Mouse (Mus musculus) G1E (cell line): ENCODE data around the gene Zfp488. TPM values are rescaled to one million over a fixed set of nuclear protein-coding genes. Genes with fewer than 3 reads are reported as not detected.

Experiments
- ATAC-seq: 2 replicates; pipeline ENCODE4 v1.8.0; 2016; ENCODE audit warnings: mild to moderate bottlenecking; ENCODE audit not compliant: insufficient number of reproducible peaks, poor library complexity, low FRiP score, severe bottlenecking; ENCODE audit errors: extremely low read depth
- DNase-seq: peaks from one replicate; pipeline ENCODE4 v3.0.0; 2012; ENCODE audit warnings: low spot score
- H3K27me3 ChIP-seq: 2 replicates; pipeline ENCODE4 v1.6.1; 2012; ENCODE audit warnings: mild to moderate bottlenecking, low read length, inconsistent platforms; ENCODE audit not compliant: insufficient read depth
- H3K36me3 ChIP-seq: replicated peaks from 2 replicates; pipeline ENCODE3; 2012; ENCODE audit warnings: mild to moderate bottlenecking, inconsistent platforms
- H3K4me1 ChIP-seq: 2 replicates; pipeline ENCODE4 v1.6.1; 2012; ENCODE audit warnings: low read depth, low read length, inconsistent platforms, mixed read lengths; ENCODE audit not compliant: insufficient read depth
- H3K4me3 ChIP-seq: 2 replicates; pipeline ENCODE4 v1.5.1; 2012; ENCODE audit warnings: low read depth, mild to moderate bottlenecking, inconsistent platforms, low read length, moderate library complexity, mixed read lengths
- H3K9me3 ChIP-seq: replicated peaks from 2 replicates; pipeline ENCODE4 v1.6.1; 2012; ENCODE audit warnings: inconsistent platforms
- CTCF ChIP-seq: IDR thresholded peaks from 2 replicates; pipeline ENCODE4 v1.5.1; 2012; ENCODE audit warnings: low read depth, low read length, inconsistent platforms, mixed read lengths
- GATA1 ChIP-seq: IDR thresholded peaks from 2 replicates; pipeline ENCODE4 v1.6.1; 2012; ENCODE audit warnings: borderline replicate concordance, low read length, inconsistent platforms, mixed read lengths
- GATA2 ChIP-seq: IDR thresholded peaks from 2 replicates; pipeline ENCODE4 v1.6.1; 2012; ENCODE audit warnings: low read depth, low read length, inconsistent platforms, borderline replicate concordance
- POLR2AphosphoS5 ChIP-seq: IDR thresholded peaks from 2 replicates; pipeline ENCODE4 v1.6.1; 2012; ENCODE audit warnings: low read depth, low read length, inconsistent platforms; ENCODE audit not compliant: insufficient replicate concordance
- TAL1 ChIP-seq: conservative IDR thresholded peaks from 2 replicates; pipeline ENCODE4 v1.6.1; 2012; ENCODE audit warnings: low read depth, low read length, inconsistent platforms, mixed read lengths
- polyA plus RNA-seq: library from polyadenylated mRNA; stranded (reverse); fragments of >175 nt; gene quantifications from 2 replicates; pipeline ENCODE4 v1.2.3, GENCODE M21; 2012
- total RNA-seq, 2 experiments: library from RNA; stranded (forward) in 1 of 2; stranded (reverse) in 1 of 2; fragments of 200-1000 nt in 1 of 2; fragments of >200 nt in 1 of 2; fragmentation: Nextera tagmentation in 1 of 2; gene quantifications; 2 replicates each; pipeline ENCODE4 v1.2.3; 2014 to 2017

The Zfp488 gene
- total RNA-seq (2014; fragmentation: Nextera tagmentation) = not detected in 2 replicates
- 0.05 TPM in 1 of 2 replicates, not detected in the other for total RNA-seq (2017)
- not detected in 2 replicates for polyA plus RNA-seq

- no peak for DNase-seq
- no peak for TF ChIP-seq CTCF
- TF ChIP-seq TAL1 = no peak
- TF ChIP-seq POLR2AphosphoS5 = no peak
- TF ChIP-seq GATA1 = no peak
- TF ChIP-seq GATA2 = no peak
- H3K4me3 ChIP-seq = no peak within 1 kb of the TSS
Observed at GRCm38 (mm10) chr14:33978604-33979059, at the start of gene Zfp488. Gene Zfp488 (minus strand): TSS chr14:33978764.

GRCm38 (mm10) chr14:34026710-34027109 lies 48.1 kb upstream of the Zfp488 start:
- H3K9me3 ChIP-seq = peaks cover 7% of the 10 kb centered on the region
- TF ChIP-seq POLR2AphosphoS5 (no peak), CTCF (no peak), GATA2 (no peak), GATA1 (no peak), TAL1 (no peak)
- ATAC-seq (no peak), DNase-seq (no peak)
- H3K27me3 ChIP-seq = no peaks in the 10 kb centered on the region
- no peaks in the 10 kb centered on the region for H3K4me1 ChIP-seq
- no peaks in the 10 kb centered on the region for H3K36me3 ChIP-seq
- H3K4me3 ChIP-seq = no peak overlapping the region

More at GRCm38 (mm10) chr14:33978604-33979059, at the start of gene Zfp488:
- Histone ChIP-seq H3K27me3 (no peaks in the 10 kb centered on the region), H3K36me3 (no peaks in the 10 kb centered on the region), H3K4me1 (no peaks in the 10 kb centered on the region), H3K9me3 (peaks cover 42% of the 10 kb centered on the region)
- no peak for ATAC-seq

- TF ChIP-seq TAL1 (no peak), CTCF (no peak), POLR2AphosphoS5 (no peak), GATA1 (no peak), GATA2 (no peak)
- no peaks in the 10 kb centered on the region for H3K27me3 ChIP-seq
- ATAC-seq (no peak), DNase-seq (no peak)
- no peaks in the 10 kb centered on the region for H3K36me3 ChIP-seq
- H3K4me1 ChIP-seq = no peaks in the 10 kb centered on the region
- H3K4me3 ChIP-seq = no peak overlapping the region
- H3K9me3 ChIP-seq = peaks cover 32% of the 10 kb centered on the region
Observed at GRCm38 (mm10) chr14:34016938-34017337, 38.4 kb upstream of the Zfp488 start.

- Histone ChIP-seq H3K36me3 (no peaks in the 10 kb centered on the region), H3K4me3 (no peak within 1 kb of the TSS), H3K9me3 (peaks cover 32% of the 10 kb centered on the region), H3K27me3 (no peaks in the 10 kb centered on the region), H3K4me1 (no peaks in the 10 kb centered on the region)
- TF ChIP-seq GATA2 (no peak), POLR2AphosphoS5 (no peak), GATA1 (no peak), CTCF (no peak), TAL1 (no peak)
- ATAC-seq = no peak
- DNase-seq = no peak
Observed at GRCm38 (mm10) chr14:34016381-34016780, 37.8 kb upstream of the Zfp488 start, which contains the start of gene Gm5460. Gene Gm5460 (plus strand): TSS chr14:34016758.

GRCm38 (mm10) chr14:34015063-34015462 lies 36.5 kb upstream of the Zfp488 start, which contains the start of gene Gm30083:
Gene Gm30083 (minus strand): TSS chr14:34015182.
- H3K36me3 ChIP-seq = no peaks in the 10 kb centered on the region
- H3K9me3 ChIP-seq = peaks cover 32% of the 10 kb centered on the region
- H3K27me3 ChIP-seq = no peaks in the 10 kb centered on the region
- ATAC-seq (no peak), DNase-seq (no peak)
- H3K4me1 ChIP-seq = no peaks in the 10 kb centered on the region
- no peak within 1 kb of the TSS for H3K4me3 ChIP-seq
- TF ChIP-seq POLR2AphosphoS5 (no peak), GATA2 (no peak), CTCF (no peak), TAL1 (no peak), GATA1 (no peak)

- no peaks in the 10 kb centered on the region for H3K27me3 ChIP-seq
- H3K9me3 ChIP-seq = peaks cover 37% of the 10 kb centered on the region
- ATAC-seq = no peak
- DNase-seq = no peak
- no peaks in the 10 kb centered on the region for H3K4me1 ChIP-seq
- no peak for TF ChIP-seq TAL1
- no peak for TF ChIP-seq CTCF
- no peak for TF ChIP-seq GATA1
- no peak for TF ChIP-seq GATA2
- no peak for TF ChIP-seq POLR2AphosphoS5
- H3K36me3 ChIP-seq = no peaks in the 10 kb centered on the region
- no peak overlapping the region for H3K4me3 ChIP-seq
Observed at GRCm38 (mm10) chr14:34002358-34002757, 23.8 kb upstream of the Zfp488 start.

- Histone ChIP-seq H3K27me3 (no peaks in the 10 kb centered on the region), H3K9me3 (peaks cover 42% of the 10 kb centered on the region), H3K4me1 (no peaks in the 10 kb centered on the region), H3K4me3 (no peak overlapping the region), H3K36me3 (no peaks in the 10 kb centered on the region)
- DNase-seq (no peak), ATAC-seq (no peak)
- TF ChIP-seq TAL1 = no peak
Observed at GRCm38 (mm10) chr14:34001445-34001844, 22.9 kb upstream of the Zfp488 start.
